Mouse (Mus musculus) liver, embryonic 15.5 days (tissue): ENCODE data around the gene Aasdh. TPM values are rescaled to one million over a fixed set of nuclear protein-coding genes. Genes with fewer than 3 reads are reported as not detected.

ENCODE experiments used
- ATAC-seq: fragments of 200-750 bp; cut with Nextera tagmentation; 2 replicates; pipeline ENCODE4 v1.8.0; 2017; ENCODE audit warnings: moderate number of reproducible peaks, mild to moderate bottlenecking, moderate library complexity; ENCODE audit not compliant: insufficient read depth
- H3K27ac ChIP-seq: fragments of 300-500 bp; sonication (generic); replicated peaks from 2 replicates; pipeline ENCODE4 v1.5.1; 2015; ENCODE audit warnings: mild to moderate bottlenecking, inconsistent platforms
- H3K27me3 ChIP-seq: fragments of 300-500 bp; sonication (generic); 2 replicates; pipeline ENCODE4 v1.6.1; 2015; ENCODE audit warnings: mild to moderate bottlenecking, inconsistent platforms
- H3K36me3 ChIP-seq: fragments of 300-500 bp; sonication (generic); replicated peaks from 2 replicates; pipeline ENCODE4 v1.6.1; 2015; ENCODE audit warnings: moderate library complexity, mild to moderate bottlenecking, inconsistent platforms
- H3K4me1 ChIP-seq: fragments of 300-500 bp; sonication (generic); replicated peaks from 2 replicates; pipeline ENCODE4 v1.6.1; 2015; ENCODE audit warnings: inconsistent platforms
- H3K4me2 ChIP-seq: fragments of 300-500 bp; sonication (generic); 2 replicates; pipeline ENCODE4 v1.6.1; 2015; ENCODE audit warnings: moderate library complexity, mild to moderate bottlenecking, inconsistent platforms
- H3K4me3 ChIP-seq: fragments of 300-500 bp; sonication (generic); replicated peaks from 2 replicates; pipeline ENCODE4 v1.5.1; 2015; ENCODE audit warnings: mild to moderate bottlenecking, inconsistent platforms
- H3K9ac ChIP-seq: fragments of 300-500 bp; sonication (generic); 2 replicates; pipeline ENCODE4 v1.6.1; 2015; ENCODE audit warnings: moderate library complexity, mild to moderate bottlenecking, inconsistent platforms
- H3K9me3 ChIP-seq: fragments of 300-500 bp; sonication (generic); replicated peaks from 2 replicates; pipeline ENCODE4 v1.6.1; 2016; ENCODE audit warnings: inconsistent platforms
- WGBS: fragments of 180-500 bp; shearing (Covaris S2); methylation state at CpG from one replicate; pipeline ENCODE4 v1.1.7; 2015; ENCODE audit warnings: mixed read lengths; ENCODE audit not compliant: insufficient replicate concordance; 5-methylcytosine and 5-hydroxymethylcytosine counted together
- polyA plus RNA-seq: library from polyadenylated mRNA; unstranded; fragments of >200 nt; fragmentation: Nextera tagmentation; extraction: Ambion mirVana; gene quantifications from 2 replicates; pipeline ENCODE4 v1.2.1, GENCODE M21; 2015

The Aasdh gene
- polyA plus RNA-seq, 1 experiment from 2014 or later = 5.0 TPM

DNA sequence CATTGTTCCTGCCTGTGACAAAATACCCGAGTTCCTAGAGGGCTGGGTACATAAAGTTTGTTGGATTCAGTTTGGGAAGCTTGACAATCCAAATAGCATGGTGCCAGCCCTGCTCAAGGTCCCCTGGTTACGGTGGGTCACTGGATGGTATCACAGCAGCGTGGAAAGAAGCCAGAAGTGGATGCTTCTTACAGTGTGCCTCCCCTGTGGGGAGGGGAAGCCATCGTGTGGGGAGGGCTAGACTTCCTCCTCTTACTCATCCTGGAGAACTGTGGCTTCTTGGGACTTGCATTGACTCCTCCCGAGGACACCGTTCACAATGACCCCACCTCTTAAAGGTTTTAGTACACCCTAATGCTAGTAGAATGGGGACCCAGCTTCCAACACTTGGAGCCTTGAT is 65.5 kb downstream of the Aasdh start:
- H3K36me3 ChIP-seq = no peaks in the 10 kb centered on the region
- 60% methylated on average over 6 of the region's 6 CpGs for WGBS
- H3K4me3 ChIP-seq = no peak overlapping the region
- no peaks in the 10 kb centered on the region for H3K27me3 ChIP-seq
- no peak overlapping the region for H3K27ac ChIP-seq
- 0 out of 2 replicates have a peak, but pooled peaks cover 4% of the 10 kb centered on the region for H3K4me1 ChIP-seq
- no peak for ATAC-seq
- H3K9ac ChIP-seq = no peak overlapping the region
- H3K9me3 ChIP-seq = no peaks in the 10 kb centered on the region
- no peak overlapping the region for H3K4me2 ChIP-seq

- ATAC-seq = no peak
- Histone ChIP-seq H3K27me3 (no peaks in the 10 kb centered on the region), H3K4me2 (no peak overlapping the region), H3K9ac (no peak overlapping the region), H3K4me3 (no peak overlapping the region), H3K9me3 (no peaks in the 10 kb centered on the region), H3K36me3 (no peaks in the 10 kb centered on the region), H3K4me1 (0 out of 2 replicates have a peak, but pooled peaks cover 3% of the 10 kb centered on the region), H3K27ac (no peak overlapping the region)
- WGBS = 52% methylated on average over 5 of the region's 5 CpGs
Measured at GRCm38 (mm10) chr5:76837018-76837417, 68.3 kb downstream of the Aasdh start.

- no peaks in the 10 kb centered on the region for H3K36me3 ChIP-seq
- H3K4me1 ChIP-seq = no peaks in the 10 kb centered on the region
- H3K4me3 ChIP-seq = no peak overlapping the region
- H3K9ac ChIP-seq = no peak overlapping the region
- H3K9me3 ChIP-seq = no peaks in the 10 kb centered on the region
- H3K27me3 ChIP-seq = no peaks in the 10 kb centered on the region
- H3K27ac ChIP-seq = no peak overlapping the region
- no peak overlapping the region for H3K4me2 ChIP-seq
- 73% methylated on average over 17 of the region's 17 CpGs for WGBS
- no peak for ATAC-seq
Measured at GRCm38 (mm10) chr5:76832529-76833210, 72.6 kb downstream of the Aasdh start.

- no peak for ATAC-seq
- Histone ChIP-seq H3K9ac (no peak overlapping the region), H3K36me3 (no peaks in the 10 kb centered on the region), H3K27me3 (no peaks in the 10 kb centered on the region), H3K9me3 (no peaks in the 10 kb centered on the region), H3K4me1 (no peaks in the 10 kb centered on the region), H3K4me3 (no peak overlapping the region), H3K4me2 (no peak overlapping the region), H3K27ac (no peak overlapping the region)
- 66% methylated on average over 7 of the region's 7 CpGs for WGBS
Measured at GRCm38 (mm10) chr5:76828527-76829240, 76.6 kb downstream of the Aasdh start.

Other genes with a start within 250 kb of the Aasdh start
- 7.5 and 7.6 TPM in 2 replicates for gene C530008M17Rik, start 249.0 kb downstream of the Aasdh start, polyA plus RNA-seq
- gene Paics, start 45.8 kb upstream of the Aasdh start, polyA plus RNA-seq = 157 and 158 TPM in 2 replicates
- gene Ppat, start 46.1 kb upstream of the Aasdh start, polyA plus RNA-seq = 21.9 and 23.1 TPM in 2 replicates
- 40.0 and 41.3 TPM in 2 replicates for gene Srp72, start 69.2 kb upstream of the Aasdh start, polyA plus RNA-seq
- gene Arl9, start 98.5 kb upstream of the Aasdh start, polyA plus RNA-seq = 0.38 TPM in 1 of 2 replicates, not detected in the other
- gene Thegl, start 110.5 kb upstream of the Aasdh start, polyA plus RNA-seq = 0.16 and 0.32 TPM in 2 replicates
- 0.13 and 0.28 TPM in 2 replicates for gene Hopx, start 209.6 kb upstream of the Aasdh start, polyA plus RNA-seq